Mouse (Mus musculus): ENCODE data around the gene Apbb2.

Apbb2 gene

DNA sequence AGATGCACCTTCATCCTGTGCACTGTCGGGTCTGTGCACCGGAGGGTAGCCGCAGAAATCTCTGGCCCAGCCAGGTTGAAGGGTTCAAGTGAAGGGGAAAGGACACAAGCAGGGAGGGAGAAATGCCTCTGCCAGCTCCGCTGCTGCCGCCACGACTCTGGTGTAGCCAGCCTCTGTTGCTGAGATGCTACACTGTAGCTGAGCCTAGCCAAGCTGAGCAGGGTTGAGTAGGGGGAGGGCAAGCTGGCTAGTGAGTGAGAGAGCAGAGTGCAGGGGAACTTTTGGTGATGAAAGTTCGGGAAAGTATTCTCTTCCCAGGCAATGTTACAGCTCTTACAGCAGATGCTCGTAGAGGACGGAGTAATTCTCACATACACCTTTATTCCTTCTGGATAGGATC is 66.3 kb downstream of the Apbb2 start:
- DNase-seq (ENCODE audit: extremely low read depth, insufficient read length, low spot score), result no peak

DNA sequence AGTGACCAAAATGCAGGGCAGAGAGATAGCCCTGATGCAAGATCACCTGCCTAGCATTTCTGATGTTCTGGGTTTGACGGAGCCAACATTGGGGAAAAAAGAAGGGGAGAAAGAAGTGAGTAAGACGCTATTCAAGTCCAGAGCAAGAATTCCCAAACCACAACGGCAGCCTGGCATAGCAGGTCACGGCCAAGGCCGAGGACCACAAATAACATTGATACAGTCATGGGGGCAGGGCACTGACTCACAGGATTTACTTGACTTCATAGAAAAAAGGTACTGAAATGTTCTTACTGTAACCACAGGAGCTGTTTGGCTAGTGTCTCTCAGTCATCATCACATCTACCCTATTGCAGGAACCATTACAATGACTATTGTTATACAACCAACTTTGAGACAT is 68.3 kb downstream of the Apbb2 start:
- peak; percentile 61 for DNase-seq (ENCODE audit: extremely low read depth, insufficient read length, low spot score)

DNA sequence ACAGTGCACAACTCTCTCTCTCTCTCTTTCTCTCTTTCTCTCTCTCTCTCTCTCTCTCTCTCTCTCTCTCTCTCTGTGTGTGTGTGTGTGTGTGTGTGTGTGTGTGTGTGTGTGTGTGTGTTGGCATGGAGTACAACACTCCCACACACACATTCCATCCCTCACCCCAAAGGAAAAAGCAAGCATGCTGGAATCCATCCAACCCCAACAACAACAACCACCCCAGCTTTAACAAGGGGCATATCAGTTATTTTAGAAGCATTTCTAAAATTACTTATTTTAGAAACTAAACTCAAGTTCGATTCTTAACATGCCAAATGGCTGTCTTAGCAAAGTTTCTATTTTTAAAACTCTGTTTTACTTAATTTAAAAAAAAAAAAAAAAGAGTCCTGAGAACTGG is 68.9 kb downstream of the Apbb2 start:
- no peak for DNase-seq (ENCODE audit: extremely low read depth, insufficient read length, low spot score)

DNA sequence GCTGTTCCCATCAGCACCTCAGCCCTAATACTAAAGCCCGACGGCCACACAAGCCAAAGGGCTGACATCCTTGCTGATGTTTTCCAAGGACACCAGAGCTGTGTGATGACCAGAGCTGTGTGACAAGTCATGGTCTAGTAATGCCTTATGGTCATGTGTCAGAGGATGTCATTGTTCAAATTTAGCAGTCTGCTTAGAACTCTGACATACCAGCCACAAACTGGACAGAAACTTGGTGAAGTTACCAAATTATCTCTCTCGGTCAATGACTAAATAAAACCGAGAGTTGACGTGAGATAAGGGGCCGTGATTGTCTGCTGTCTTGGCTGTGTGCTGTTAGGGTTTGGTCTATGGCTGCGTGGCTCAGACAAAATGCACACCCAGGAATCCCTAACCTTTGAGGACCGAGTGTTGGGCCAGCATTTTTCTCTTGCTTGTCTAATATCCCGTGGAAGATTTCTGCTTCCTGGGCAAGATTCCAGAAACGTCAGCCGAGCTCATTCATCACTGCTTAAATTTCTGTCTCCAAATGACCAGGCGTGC is 71.5 kb downstream of the Apbb2 start:
- peak; percentile 60 for DNase-seq (ENCODE audit: extremely low read depth, insufficient read length, low spot score)

DNA sequence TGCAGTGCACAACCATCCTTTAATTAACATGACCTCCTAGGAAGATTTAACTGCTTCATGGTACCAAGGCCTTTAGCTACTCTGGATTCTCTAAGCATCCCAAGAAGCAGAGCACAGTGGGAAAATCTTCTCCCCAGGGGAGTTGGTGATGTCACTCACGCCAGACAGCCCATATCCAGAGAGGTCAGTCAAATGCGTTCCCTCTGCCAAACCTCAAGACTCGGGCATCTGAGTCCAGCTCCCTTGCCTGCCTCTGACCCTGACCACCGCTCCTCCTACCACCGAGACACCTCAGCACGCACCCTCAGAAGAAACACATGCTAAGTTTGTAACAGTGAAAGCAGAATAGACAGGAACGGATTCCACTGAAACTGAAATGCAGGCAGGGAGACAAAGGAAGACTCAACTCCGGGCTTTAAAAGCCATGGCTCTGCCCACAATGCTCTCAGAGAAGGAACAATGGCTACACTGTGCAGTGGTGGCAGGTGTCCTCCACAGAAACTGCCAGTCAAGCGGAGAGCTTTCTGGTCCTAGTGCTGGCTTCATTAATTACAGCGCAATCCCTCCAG is 72.9 kb downstream of the Apbb2 start:
- DNase-seq (ENCODE audit: extremely low read depth, insufficient read length, low spot score), result peak; percentile 73

DNA sequence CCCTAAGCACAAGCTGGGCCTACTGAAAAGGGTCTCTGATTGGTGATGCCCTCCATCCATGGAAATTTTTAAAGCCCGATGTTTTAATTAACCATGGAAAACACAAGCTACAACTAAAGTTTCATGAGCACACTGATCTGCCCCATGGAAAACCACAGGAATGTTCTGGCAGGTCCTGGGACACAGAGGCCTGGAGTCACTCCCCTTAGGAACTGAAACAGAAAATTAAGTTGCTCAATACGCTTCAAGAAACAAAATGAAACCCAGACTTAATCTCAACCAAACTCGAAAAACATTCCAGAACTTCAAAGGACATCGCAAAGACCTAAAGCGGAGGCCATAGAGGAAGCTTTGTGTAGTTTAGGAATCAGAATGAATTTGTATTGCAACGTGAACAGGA is 74.8 kb downstream of the Apbb2 start:
- DNase-seq (ENCODE audit: extremely low read depth, insufficient read length, low spot score), result peak; percentile 66

DNA sequence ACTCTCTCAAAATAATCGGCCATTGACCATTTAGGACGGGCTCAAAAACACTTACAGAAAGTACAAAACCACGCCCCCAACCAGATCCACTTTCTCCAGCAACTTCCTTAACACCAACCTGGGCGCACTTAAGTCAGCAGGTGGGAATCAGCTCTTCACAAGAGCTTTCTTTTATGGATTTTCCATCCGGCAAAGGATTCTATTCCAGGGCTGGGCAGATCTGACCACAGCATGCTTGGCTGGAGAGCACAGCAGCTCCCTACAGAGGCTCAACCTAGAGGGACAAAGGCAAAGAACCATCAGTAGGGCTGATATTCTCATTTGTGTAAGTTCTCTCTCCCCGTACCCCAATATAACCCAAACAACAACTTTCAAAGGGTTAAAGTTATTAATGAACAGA is 75.2 kb downstream of the Apbb2 start:
- DNase-seq (ENCODE audit: extremely low read depth, insufficient read length, low spot score), result peak; percentile 34

DNA sequence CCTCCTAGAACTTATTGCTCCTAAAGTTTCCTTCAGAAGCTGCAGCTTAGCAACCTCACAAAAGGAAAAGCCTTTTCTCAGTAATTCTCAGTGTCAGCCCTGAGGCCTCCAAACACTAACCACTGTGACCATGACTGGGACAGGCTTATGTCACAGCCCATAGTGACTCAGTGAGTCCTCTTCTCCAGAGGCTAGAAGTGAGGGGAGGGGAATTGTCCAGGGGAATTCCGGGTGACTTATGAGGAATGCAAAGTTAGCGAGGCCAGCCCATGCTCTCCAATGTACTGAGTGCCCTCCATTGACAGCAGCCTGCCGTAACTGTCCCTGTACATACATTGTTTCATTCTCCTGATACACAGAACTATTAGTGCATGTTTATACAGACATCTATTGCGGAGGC is 76.1 kb downstream of the Apbb2 start:
- DNase-seq (ENCODE audit: extremely low read depth, insufficient read length, low spot score), result peak; percentile 56

DNA sequence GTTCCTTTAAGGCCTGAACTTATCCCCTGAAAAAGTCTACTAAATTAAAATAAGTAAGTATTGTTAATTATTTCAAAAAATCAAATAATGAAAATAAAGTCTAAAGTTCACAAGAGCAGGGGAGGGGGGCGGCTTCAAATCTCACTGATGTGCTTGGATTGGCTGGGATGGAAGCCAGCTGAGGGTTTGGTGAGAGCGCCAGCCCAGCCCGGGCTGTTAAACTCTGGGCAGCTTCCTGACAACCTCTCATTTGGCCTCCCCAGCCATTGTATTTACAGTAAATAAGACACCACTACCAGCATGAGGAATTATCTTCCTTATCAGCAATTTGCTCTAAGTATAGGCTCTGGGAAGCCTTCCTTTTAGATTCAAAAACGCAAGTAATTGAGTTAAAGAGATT is 77.2 kb downstream of the Apbb2 start:
- no peak for DNase-seq (ENCODE audit: extremely low read depth, insufficient read length, low spot score)

DNA sequence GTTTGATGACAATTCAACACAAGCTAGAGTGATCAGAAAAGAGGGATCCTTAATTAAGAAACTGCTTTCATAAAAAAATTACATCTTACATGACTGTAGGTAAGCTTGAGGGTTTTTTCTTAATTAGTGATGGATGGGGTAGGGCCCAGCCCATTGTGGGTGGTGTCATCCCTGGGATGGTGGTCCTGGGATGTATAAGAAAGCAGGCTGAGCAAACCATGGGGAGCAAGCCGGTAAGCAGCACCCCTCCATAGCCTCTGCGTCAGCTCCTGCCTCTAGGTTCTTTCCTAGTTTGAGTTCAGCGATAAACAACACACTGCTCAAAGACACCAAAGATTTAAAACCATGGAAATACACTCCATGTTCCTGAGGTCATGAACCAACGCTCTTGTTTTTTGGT is 78.3 kb downstream of the Apbb2 start:
- DNase-seq (ENCODE audit: extremely low read depth, insufficient read length, low spot score), result no peak

DNA sequence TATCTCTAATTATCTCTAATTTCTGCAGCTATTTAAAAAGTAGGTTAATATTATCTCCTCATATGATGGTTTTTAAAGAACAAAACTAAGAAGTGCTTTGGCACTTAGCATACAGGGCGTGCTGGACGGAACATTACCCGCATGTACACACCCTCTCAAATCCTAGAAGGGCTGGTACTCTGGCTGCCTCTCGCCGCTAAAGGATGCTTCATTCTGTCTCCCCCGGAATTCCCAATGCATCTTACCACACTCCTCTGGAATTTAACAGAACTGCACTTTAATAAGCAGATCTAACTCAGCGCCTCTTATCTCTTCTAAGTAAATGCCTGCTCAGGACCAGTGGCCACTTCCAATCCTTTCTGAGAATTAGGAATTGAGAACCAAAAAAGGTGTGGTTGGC is 80.8 kb downstream of the Apbb2 start:
- DNase-seq (ENCODE audit: extremely low read depth, insufficient read length, low spot score), result no peak

DNA sequence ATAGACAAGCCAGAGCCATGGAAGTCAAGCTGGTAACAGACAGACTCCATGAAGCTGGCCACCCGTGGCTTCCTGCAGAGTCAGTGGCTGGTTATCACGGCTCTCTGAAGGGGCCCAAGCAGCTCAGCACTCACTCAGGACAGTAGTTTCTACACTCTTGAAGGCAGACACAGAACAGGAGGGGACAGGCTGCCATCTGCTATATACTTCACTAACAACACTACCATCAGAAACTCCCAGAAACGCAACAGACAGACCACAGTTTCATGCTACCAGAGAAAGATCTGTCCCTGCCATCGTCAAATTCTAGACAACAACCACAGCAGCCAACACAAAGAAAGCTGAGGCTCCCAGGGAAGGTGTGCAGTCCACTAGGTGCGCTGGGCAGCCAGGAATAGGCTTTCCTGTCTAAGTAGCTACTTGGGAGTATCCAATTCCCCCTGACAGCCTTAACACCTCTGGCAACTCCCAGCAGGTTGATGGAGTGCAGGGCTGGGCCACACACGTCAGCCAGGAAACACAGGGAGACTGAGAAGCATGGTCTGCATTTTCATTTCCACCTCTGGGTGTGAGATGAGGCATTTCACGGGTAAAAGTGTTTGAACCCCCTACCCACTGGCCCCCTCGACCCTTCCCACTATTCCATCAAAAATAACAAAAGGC is 81.8 kb downstream of the Apbb2 start:
- DNase-seq (ENCODE audit: extremely low read depth, insufficient read length, low spot score), result no peak

DNA sequence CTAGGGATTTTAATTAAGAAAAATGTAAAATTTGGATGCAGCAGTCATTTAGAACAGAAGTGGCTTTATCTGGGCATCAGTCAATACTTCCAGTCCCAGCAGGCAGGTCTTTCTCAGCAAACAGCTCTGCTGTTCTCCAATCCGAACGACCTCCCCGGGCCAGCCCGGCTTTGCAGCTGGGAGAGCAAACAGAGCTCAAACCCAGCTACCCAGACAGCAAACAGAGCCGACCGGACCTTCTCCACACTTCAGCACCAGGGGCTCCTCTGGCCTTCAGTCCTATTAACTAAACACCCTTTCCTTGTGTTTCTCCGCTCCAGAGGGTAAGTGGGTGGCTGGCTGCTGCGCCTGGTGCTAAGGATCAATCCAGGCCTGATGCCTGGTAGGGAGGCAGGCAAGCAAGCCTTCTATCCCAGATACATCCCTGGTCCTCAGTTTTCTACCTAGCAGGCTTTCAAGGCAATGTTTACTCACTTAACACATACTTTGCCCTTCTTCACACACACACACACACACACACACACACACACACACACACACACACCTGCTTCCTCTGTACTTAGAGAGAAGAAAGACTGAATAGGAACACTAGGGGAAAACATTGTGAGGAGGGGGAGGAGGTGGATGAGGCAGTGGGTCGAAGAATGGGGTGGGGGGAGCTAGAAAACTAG is 82.9 kb downstream of the Apbb2 start:
- no peak for DNase-seq (ENCODE audit: extremely low read depth, insufficient read length, low spot score)

DNA sequence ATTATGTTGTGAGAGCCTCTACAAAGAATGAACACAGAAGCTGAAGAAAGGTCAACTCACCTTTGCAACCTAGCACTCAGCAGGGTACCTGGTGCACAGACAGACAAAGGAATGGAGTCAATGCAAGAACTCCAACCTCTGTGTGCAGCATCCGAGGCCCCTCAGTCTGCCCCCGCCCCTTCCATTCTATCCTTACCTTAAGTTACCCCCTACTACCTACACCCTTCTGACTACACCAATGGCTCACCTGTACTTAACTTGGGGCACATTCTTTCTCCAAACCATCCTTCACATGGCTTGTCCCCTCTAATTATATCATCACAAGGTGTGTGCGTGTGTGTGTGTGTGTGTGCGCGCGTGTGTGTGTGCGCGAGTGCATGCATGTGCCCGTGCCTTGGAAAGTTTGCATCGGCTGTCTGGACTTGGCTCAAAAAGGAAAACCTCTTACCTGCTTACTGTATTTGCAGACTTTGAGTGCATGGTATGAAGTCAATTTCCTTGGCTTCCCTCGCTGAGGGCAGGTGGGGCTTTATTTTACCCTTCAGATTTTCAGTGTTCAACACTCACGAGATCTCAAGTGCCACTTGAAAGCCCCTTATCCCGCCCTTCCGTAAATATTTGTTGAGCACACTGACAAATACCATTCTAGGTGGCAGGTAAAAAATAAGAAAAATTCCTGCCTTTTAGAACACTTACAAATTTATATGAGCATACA is 84.7 kb downstream of the Apbb2 start:
- DNase-seq (ENCODE audit: extremely low read depth, insufficient read length, low spot score), result no peak

DNA sequence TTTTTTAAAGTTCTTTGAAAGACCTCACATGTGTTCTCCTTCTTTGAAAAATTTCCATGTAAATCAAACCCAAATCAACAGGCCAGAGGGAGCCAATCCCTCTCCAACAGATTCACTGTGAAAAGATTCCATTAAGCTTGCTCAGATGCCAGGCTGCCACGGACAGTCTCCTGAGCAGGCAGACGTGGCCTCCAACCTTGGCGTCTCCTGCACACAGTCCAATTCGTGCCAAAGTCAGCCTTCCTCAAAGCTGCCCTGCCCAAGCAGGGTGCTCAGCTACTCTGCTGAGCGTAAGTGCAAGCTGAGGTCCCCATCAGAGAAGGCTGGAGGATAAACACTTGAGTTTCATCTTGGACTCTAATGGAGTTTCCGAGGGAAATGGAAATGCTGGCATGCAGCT is 85.8 kb downstream of the Apbb2 start:
- DNase-seq (ENCODE audit: extremely low read depth, insufficient read length, low spot score), result peak; percentile 56

DNA sequence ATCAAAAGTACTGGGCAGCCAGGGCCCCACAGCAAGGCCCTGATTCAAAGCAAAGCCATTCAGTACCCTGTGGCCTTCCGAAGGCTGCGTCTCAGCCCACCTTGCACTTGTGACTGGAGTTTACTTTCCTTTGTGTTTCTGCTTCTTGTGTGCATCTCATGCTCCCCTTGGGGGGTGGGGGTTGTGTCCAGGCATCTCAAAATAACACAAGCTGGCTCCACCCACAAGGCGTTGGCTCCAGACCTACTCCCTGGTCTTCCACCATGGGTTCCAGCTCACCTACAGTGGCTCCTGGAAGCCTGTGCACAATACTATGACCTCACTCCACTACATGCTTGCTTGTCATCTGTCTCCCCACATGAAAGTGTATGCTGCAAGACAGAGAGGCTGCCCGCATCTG is 88.2 kb downstream of the Apbb2 start:
- no peak for DNase-seq (ENCODE audit: extremely low read depth, insufficient read length, low spot score)

DNA sequence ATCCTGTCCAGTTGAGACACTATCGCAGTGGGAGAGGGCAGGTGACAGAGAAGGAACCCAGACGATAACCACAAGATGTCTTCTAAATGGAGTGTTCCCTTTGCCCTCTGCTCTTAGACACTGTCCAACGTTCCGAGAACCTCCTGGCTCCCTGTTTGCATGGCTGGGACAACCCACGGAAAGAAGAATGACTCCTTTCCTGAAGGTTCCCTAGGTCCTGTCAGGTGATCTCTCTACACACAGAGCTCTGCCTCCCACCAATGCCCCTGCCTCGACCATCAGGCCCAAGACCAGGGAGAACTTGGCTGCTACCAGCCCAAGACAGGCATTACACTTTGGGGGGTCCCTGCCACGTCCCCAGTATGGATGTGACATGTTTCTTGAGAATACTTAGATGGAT is 89.0 kb downstream of the Apbb2 start:
- no peak for DNase-seq (ENCODE audit: extremely low read depth, insufficient read length, low spot score)

DNA sequence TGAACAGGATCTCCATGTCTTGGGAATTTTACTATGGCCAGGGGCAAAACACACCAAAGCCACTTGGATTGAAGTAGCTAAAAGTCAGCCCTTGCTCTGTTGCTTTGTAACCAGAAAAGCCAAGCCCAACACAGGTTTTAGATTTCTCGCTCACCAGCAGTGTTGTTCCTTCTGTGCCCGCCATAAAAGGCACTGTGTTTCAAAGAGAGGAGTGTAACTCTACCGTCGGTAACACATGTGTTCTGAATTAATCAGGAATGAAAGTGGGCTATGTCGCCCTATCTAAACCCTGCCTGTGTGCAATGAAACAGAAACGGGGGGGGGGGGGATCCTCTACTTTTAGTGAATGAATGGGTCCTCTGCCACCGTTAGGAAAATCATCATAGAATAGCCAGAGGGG is 90.0 kb downstream of the Apbb2 start:
- no peak for DNase-seq (ENCODE audit: extremely low read depth, insufficient read length, low spot score)

DNA sequence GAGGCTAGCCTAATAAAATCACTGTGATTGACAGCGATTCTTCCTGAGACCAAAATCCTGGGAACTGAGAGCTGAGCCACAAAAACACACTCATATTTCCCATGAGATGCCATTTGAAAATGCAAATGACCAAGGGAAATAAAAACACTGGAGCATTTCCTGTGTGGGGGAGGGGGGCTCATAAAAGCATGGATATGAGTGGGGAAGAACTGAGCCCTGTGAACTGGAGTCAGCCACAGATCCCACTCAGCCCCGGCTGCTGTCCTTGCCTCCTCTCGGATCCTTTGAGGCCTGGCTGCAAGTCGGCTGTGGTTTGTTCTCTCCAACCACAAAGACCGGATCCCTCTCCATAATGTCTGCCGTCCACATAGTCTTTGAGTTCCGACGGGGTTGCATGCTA is 91.5 kb downstream of the Apbb2 start:
- DNase-seq (ENCODE audit: extremely low read depth, insufficient read length, low spot score), result peak; percentile 61

DNA sequence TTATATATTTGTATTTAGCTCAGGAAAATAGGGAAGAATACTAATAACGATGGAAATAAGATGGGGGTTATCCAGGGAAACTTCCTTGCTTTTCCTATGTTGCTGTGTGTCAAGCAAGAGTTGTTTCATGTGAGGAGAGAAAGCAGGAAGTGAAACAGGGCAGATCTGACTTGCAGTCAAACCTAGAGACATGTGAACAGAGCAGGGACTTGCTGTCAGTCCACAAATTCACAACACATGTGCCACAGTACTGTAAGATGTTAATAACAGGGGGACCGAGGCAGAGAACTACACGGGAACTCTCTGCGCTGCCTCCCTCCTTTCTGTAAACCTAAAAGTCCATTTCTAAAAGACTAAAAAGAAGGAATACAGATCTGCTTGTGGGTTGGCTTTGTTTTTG is 93.6 kb downstream of the Apbb2 start:
- DNase-seq (ENCODE audit: extremely low read depth, insufficient read length, low spot score), result no peak

DNA sequence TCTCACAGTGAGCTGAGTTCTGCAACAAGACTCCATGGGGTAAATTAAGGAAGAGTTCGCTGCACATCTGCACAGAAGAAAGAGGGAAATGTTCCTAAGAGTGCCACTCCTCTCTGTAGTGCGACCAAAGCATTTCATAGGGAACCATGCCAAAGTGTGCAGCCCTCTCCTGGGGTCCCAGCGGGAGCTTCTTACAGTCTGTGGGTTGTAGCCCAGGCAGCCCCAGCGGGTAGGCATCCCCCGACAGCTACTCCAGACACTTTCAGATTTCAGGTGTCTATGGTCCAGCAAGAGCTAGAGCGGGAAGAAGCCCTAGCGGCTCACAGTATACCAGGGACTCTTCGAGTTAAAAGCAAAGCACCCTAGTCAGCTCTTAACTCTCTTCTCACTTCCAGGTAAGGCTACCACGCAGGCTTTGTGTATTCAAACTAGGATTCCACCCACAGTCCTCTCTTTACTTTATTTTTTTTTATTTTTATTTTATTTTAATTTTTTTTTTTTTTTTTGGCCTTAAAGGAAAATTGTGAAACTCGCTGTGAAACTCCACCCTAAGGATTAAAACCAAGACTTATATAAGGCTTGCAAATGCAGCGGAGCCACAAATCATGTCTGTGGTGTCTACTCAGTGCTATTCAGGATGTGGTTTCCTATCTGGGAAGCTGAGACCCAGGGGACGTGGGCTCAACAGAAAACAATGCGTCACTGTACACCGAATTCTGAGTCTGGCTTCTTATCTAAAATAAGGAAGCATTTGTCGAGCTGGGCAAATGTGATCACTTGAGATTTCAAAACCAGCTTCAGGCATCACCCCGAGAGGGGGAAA is 94.7 kb downstream of the Apbb2 start:
- peak; percentile 60 for DNase-seq (ENCODE audit: extremely low read depth, insufficient read length, low spot score)
